Mouse (Mus musculus) ZHBTc4 (cell line): ENCODE results near the gene G430095P16Rik.

ENCODE experiments used
- DNase-seq: peaks from one replicate; pipeline ENCODE4 v3.0.0-alpha.2; 2011; ENCODE audit warnings: low read depth, low spot score

G430095P16Rik gene

DNA sequence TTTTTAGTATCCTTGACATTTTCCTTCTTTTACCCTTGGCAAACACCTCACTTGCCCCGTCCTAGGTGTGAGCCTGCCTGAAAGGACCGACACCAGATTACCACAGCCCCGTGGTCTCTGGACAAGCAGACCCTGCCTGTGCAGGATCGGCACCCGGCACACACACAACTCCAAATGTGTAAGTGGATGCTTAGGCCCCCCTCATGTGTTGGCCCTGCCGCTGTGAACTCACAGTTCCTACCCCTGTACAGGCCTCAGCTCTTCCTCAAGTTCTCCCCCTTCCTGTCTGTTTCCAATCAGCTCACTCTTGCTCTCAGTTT, 317 bp upstream of the G430095P16Rik start:
- DNase-seq: no peak

- peak; percentile 70 for DNase-seq
Measured at GRCm38 (mm10) chr8:84723571-84723900, 729 bp downstream of the G430095P16Rik start.

DNA sequence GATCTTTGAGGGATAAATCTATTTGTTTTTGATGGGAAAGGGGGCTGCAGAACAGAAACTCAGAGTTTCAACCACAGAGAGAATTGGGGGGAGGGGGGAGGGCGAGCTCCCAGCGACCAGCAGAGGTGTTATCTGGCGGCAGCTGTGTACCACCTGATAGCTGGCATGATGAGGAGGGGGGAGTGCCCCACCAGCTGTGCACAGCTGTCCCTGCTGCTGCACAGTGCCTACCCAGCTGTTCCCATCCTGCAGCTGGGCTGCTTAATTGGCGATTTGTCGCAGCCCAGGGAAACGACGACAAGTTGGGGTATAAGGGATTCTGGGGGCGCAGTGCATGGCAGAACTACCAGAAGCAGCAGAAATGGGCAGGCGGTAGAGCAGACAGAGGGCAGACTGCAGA, 1.9 kb downstream of the G430095P16Rik start:
- DNase-seq: no peak

DNA sequence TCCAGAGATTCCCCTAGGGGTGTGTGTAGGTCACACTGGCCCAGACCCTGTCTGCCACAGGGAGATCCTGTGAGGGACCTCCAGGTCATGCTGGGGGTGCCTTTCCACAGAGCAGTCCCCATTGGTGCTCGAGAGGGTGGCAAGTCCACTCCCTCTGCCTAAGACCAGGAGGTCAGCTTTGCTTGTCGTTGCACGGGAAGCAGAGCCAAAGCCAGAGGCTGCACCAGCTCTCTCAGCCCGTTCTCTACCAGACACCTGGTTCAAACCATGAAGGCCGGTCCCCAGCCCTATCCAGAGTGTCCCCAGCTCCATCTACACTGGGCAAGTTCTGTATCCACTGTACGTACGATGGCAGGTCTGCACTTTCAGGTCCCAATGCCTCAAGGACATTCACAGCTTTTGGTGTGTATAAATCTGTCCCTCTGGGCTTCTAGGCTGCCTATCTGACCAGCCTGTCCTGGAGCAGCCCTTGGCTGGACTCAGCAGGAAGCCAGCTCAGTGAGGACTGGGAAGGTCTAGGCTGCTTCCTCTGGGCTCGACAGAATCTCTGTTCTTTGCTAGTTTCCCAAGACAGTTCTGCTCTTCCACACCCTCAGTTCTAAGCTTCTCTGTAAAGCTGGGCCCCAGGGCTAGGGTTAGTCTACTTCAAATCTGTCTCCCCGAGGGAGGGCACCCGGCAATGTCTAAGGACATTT, 2.6 kb downstream of the G430095P16Rik start:
- DNase-seq: no peak

GRCm38 (mm10) chr8:84725941-84726259, 3.1 kb downstream of the G430095P16Rik start:
- DNase-seq: peak; percentile 65

DNA sequence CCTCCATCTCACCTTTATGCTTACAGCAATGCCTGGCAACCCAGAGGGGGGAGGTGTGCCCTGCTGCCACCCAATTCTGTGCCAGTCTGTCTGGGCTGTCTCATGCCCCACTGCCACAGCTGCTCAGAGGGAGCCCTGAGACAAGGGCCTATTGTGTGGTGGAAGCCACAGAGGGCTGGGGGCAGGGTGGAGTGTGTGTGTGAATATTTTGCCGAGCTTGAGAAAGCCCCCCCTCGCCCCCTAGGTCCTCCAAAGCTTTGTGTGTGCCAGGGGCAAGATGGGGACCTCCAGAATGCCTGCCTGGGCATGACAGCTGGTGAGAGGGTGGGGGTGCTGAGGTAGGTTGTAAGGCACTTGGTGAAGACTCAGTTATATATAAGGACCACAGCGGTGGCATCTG, 5.7 kb downstream of the G430095P16Rik start:
- DNase-seq: no peak

DNA sequence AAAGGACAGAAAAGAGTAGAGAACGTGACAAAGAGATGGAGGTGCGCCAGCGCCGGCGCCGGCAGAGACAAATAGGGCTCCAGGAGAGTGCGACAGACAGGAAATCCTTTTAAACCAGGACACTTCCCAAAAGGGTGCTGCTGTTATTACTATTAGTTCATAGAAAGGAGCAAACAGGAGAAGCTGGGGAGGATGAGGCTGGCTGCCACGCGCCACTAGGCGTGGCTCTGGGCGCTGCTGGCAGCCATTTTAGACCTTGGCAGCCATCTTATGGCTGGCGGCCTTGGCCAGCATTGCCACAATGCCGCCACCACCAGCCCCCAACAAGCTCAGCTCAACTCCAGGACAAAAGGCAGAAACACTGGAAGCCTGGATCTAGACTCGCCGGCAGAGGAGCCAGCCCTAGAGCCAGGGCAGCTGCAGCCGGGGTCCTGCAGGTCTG, 7.1 kb downstream of the G430095P16Rik start:
- peak; percentile 78 for DNase-seq

DNA sequence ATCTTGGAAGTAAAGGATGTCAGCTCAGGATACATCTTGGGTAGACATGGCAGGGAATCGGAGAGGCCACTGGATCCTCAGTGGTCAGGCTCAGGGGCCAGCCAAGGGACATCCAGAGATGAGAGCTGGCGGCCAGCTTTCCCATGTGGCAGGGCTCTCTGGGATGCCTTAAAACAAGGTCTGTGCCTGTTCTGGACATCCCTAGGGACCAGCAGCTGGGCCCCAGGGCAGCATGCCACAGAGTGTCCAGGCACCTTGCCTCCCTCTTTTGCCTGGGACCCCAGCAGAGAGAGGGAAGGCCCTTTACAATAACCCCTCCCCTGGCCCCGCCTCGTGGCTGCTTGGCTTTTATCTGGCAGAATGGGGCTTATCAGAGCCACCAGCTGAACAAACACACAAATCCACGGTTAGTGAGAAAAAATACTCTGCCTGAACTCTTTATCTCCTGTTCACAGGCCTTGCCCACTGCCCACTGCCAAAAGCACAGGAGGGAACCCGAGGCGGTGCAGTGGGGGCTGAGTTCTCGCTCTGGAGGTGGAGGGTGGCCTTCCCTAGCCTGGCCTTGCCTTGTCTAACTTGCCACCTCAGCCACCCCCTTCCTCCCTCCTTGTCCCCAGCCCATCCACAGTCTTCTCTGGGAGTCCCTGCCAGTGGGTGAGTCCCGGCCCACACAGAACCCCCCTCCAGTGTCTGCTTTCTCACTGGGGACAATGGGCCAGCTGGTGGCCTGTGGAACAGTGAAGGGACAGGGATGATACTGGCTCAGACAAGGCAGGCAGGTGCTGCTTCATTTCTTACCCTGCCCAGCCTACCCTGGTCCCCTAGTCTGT, 7.9 kb downstream of the G430095P16Rik start:
- no peak for DNase-seq

DNA sequence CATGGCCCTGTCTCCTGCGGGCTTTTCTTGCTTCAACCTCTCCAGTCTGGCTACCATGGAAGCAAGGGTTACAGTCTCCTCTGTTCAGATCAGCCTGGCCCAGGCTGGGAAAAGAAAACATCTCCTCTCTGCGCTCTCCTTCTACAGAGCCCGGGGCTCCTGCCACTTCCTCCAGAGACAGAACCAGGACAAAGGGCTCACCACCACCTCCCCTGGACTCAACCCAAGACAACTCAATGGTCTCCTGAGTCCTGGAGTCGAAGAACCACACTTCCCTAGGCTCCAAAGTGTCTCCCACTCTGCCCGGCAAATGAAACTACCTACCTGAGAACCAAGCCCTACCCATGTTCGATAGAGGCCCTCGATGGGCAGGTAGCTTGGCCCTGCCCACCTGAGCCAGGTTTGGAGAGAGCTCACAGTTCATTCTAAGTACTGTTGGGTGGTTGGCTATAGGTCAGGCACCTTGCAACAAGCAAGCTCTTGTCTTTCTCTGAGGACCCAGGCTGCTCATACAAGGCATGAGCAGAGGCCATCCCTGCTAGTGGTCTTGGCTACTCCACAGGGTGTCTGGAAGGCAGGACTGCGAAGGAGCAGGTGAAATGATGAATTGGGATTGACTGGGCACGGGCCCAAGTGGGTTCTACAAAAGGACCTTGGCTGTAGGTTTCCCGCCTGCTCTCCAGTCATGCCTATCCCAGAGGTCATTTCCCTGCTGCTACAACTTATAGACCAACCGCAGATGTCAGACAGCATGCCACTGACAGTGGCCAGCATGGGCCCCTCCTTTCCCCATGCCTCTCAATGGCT, 8.8 kb downstream of the G430095P16Rik start:
- no peak for DNase-seq

DNA sequence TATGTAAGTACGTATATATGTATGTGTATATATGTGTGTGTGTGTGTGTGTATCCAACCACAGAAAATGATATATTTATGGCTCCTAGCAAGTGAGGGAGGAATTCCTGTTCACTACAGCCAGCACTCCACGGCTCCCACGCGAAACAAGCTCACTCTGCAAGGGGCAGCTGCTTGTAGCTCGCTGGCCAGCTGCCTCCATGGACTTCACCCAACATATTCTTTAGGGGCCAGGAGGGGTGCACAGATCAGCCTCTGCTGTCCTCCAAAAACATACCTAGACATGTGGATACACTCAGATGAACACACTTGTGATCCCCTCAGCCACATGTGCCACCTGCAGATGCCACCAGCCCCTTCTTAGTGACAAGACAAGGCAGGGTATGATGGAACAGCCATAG, 9.7 kb downstream of the G430095P16Rik start:
- no peak for DNase-seq

DNA sequence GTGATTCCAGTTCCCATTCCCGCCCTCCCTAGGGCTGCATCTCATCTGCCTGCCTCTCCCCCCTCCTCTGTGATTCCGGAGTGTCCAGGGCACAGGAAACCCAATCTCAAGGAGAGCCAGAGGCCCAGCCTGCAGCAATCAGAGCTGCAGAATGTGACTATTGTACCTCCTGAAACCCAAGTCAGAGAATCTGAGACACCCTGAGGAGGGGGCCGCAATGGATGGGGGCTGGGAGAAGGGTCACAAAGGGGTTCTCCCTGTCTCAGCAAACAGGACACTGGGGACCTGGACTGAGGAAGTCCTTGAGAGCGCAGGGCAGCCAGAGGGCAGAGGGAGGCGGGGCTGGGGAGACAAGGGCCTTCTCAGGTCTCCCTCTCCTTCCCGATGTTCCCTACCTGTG, 10.2 kb downstream of the G430095P16Rik start:
- no peak for DNase-seq

- no peak for DNase-seq
Measured at GRCm38 (mm10) chr8:84733959-84734358, 11.2 kb downstream of the G430095P16Rik start.

DNA sequence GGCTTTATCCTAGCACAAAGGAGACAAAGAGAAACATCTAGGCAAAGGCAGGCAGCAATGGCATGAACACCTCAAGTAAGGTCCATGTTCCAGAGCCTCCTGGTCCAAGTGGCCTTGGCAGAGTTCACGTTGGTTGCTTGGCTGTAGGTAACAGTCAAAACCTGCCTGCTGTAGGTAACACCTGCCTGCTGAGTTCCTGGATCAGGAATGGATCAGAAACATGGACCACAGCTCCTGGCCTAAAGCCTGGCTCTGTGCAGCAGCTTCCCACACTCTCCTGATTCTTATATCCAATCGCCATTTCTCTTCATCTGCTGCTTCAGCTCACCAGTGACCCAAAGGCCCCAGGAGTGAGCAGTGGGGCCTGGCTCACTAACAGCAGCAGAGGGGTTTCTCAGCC, 11.9 kb downstream of the G430095P16Rik start:
- DNase-seq: no peak

DNA sequence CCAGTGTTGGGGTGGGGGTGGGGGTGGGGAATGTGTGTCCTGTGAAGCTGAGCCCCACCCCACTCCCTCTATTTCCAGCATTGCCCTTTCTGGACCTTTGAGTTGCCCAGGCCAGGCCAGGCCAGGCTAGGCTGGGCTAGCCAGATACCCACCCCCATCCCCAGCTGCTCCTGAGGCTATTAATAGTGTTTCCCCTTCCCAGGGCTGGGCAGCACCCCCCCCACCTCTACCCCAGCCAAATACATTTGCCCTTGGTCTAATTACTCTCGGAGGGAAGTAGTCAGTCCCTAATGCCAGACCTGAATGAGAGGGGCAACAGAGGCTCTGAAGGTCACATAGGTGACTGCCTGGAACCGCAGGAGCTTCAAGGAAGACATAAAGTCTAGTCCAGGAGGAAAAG, 12.8 kb downstream of the G430095P16Rik start:
- DNase-seq: no peak

GRCm38 (mm10) chr8:84736521-84736920, 13.7 kb downstream of the G430095P16Rik start:
- no peak for DNase-seq

DNA sequence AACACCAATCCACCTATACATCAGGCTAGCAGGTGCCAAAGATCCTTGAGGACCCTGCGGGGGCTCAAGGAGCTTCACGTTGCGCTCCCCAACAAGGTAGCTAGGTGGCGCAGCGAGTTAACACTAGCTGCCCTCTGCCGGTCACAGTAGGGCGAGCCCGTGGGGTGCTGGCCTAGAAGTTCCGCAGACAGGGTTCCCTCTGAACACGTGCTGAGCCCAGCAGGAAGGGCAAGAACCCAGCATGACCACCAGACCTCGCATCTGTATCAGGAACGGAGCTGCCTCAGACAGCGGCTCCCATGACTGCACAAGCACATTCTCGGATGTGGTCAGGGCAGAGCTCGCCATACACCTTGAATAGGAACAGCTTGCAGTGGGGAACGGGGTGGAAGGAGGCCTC, 14.8 kb downstream of the G430095P16Rik start:
- DNase-seq: peak; percentile 92

GRCm38 (mm10) chr8:84738266-84738665, 15.5 kb downstream of the G430095P16Rik start:
- no peak for DNase-seq

GRCm38 (mm10) chr8:84738715-84739400, 16.1 kb downstream of the G430095P16Rik start:
- DNase-seq: no peak

GRCm38 (mm10) chr8:84739401-84739742, 16.6 kb downstream of the G430095P16Rik start:
- no peak for DNase-seq

DNA sequence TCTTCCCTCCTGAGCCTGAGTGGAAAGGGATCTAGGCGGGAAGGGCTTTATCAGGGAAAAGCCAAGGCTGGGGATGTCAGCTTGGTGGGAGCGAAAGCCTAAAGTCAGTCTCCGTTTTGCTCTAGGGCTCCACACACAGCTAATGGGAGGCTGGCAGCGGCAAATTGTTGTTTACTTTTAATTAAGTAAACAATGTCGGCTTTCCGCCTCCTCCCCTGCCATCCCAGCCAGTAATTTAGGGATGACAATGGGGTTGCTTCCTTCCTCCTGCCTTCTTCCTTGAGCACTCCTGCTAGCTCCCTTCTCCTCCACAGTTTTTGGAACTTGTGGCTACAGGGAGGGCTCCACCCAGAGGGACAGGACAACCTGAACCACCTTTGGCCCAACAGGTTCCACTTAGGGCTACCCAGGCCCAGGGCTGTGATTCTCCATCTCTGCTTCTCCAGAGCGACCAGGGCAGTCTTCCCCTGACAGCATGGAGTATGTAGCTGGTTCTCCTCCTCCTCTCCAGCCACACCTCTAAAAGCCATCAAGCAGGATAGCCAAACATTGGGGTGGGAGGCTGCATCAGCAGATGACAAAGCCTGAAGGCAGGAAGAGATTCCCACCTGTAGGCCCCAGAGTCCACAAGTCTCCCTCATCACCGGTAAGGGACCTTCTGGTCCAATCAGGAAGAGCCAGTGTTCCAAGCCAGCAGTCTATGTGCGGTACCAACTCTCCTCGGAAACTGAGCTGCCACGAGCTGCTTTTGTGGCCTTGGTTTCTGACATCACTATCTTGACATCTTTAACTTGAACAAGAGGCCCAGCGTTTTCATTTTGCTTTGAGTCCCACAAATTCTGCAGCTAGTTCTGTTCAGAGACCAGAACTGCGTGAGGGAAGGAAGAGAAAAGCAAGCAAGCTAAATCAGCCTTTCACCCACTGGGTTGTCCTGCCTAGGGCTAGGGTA, 18.4 kb downstream of the G430095P16Rik start:
- no peak for DNase-seq
